22 mouse cellular contexts compared by ENCODE assay signal in genomic region chr6:87879628-87880027, GRCm38 (mm10).
"Had no signal": no experiment of that assay in that cellular context is flagged by ENCODE, and none has a peak within 500 bp of the region (broad histone marks: within the 10 kb centered on the region; RNA-seq: fewer than 3 reads in every experiment).

No protein-coding gene starts in this region.

- H3K27ac ChIP-seq: kidney, postnatal 0 days; left cerebral cortex, adult 2 months; limb, embryonic 12.5 days; limb, embryonic 15.5 days; liver, embryonic 14.5 days; macrophage; midbrain, embryonic 12.5 days; midbrain, embryonic 15.5 days; neural tube, embryonic 12.5 days; neural tube, embryonic 15.5 days; stomach, postnatal 0 days had no signal

- H3K4me3 ChIP-seq: left cerebral cortex, adult 2 months; limb, embryonic 12.5 days; limb, embryonic 15.5 days; midbrain, embryonic 12.5 days; midbrain, embryonic 15.5 days; neural tube, embryonic 12.5 days; neural tube, embryonic 15.5 days had no signal

- DNase-seq: kidney, postnatal 25 days; layer of hippocampus, postnatal 36 days; left cerebral cortex, postnatal 4 days; lung, embryonic 14.5 days; right cerebral cortex, adult 18-20 months; right cerebral cortex, postnatal 14 days; right cerebral cortex, postnatal 4 days had no signal

- H3K9ac ChIP-seq: limb, embryonic 12.5 days; limb, embryonic 15.5 days; liver, embryonic 14.5 days; liver, postnatal 0 days; lung, embryonic 14.5 days; midbrain, embryonic 12.5 days; midbrain, embryonic 15.5 days; neural tube, embryonic 12.5 days; neural tube, embryonic 15.5 days had no signal

- H3K9me3 ChIP-seq: limb, embryonic 12.5 days; limb, embryonic 15.5 days; midbrain, embryonic 12.5 days; midbrain, embryonic 15.5 days; neural tube, embryonic 12.5 days; neural tube, embryonic 15.5 days had no signal

- H3K27me3 ChIP-seq: limb, embryonic 12.5 days; limb, embryonic 15.5 days; midbrain, embryonic 15.5 days; neural tube, embryonic 12.5 days; neural tube, embryonic 15.5 days had no signal

- H3K4me1 ChIP-seq: limb, embryonic 12.5 days; limb, embryonic 15.5 days; midbrain, embryonic 12.5 days; midbrain, embryonic 15.5 days; neural tube, embryonic 12.5 days; neural tube, embryonic 15.5 days had no signal

- ATAC-seq: intestine, postnatal 0 days; lung, postnatal 0 days; midbrain, embryonic 15.5 days had no signal

- H3K4me2 ChIP-seq: limb, embryonic 12.5 days; limb, embryonic 15.5 days; liver, embryonic 11.5 days; lung, embryonic 14.5 days; midbrain, embryonic 12.5 days; midbrain, embryonic 15.5 days; neural tube, embryonic 12.5 days; neural tube, embryonic 15.5 days had no signal

- H3K36me3 ChIP-seq: limb, embryonic 12.5 days; limb, embryonic 15.5 days; midbrain, embryonic 12.5 days; midbrain, embryonic 15.5 days; neural tube, embryonic 12.5 days; neural tube, embryonic 15.5 days had no signal
